Mouse (Mus musculus) embryonic fibroblast, embryonic 13.5 days (primary cell): ENCODE measurements around the gene 2310033P09Rik.

Source experiments
- CTCF ChIP-seq: IDR thresholded peaks from 2 replicates; pipeline ENCODE4 v1.5.1; 2011; ENCODE audit warnings: mild to moderate bottlenecking, control low read depth, low read length, moderate library complexity, borderline replicate concordance; ENCODE audit not compliant: insufficient read depth
- POLR2A ChIP-seq: IDR thresholded peaks from 2 replicates; pipeline ENCODE4 v1.6.1; 2011; ENCODE audit warnings: low read depth, mild to moderate bottlenecking, control low read depth, low read length, moderate library complexity

DNA sequence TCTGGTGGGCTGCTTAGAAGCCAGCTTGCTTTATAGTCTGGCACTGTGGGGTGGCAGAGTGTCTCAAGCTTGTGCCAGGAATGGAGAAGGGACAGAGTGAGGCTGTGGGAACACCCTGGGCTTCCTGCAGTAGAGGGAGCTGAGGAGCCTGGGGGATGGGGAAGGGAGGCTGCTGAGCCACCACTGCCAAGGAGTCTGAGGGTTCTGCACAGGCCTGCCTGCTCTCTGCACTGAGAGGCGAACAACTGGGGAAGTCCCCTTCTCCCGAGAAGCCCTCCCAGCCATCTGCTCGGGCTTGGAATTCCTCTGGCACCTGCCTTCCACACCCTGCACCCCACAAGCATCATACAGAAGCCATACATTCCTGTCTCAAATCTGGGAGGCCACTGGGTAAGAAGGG is 33.7 kb downstream of the 2310033P09Rik start:
- TF ChIP-seq CTCF (no peak), POLR2A (no peak)
